Mouse (Mus musculus): Measurements from ENCODE around the gene BC049715. TPM values are rescaled to one million over a fixed set of nuclear protein-coding genes. Genes with fewer than 3 reads are reported as not detected.

BC049715 gene
- polyA plus RNA-seq, 1 experiment from 2014 or later: 2.5 TPM

DNA sequence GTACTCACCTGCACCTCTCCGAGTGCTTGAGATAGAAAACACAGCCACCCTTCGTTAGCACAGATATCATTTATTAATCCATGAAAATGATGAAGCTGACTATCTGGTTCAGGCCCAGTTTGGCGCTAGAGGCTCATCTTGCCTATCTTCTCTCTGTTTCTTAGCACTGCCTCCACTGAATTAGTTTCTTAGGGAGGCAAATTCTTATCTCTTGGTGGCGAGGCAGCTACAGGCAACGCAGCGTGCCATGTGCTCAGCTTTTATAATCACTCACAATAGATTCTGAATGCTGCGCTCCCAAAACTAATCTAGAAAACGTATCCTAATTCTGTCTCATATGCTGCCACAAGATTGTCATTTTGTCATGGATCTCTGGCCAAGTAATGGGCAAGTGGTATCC, 21.0 kb downstream of the BC049715 start:
- Histone ChIP-seq H3K9me3 (ENCODE audit: control insufficient read depth, low read depth, low read length) (no peaks in the 10 kb centered on the region), H3K36me3 (ENCODE audit: control insufficient read depth, insufficient read depth, low read length) (no peaks in the 10 kb centered on the region), H3K9ac (replicated peaks; ENCODE audit: low read depth, low read length) (no peak overlapping the region), H3K4me3 (ENCODE audit: low read depth, low read length) (no peak overlapping the region), H3K4me2 (replicated peaks; ENCODE audit: low read depth, low read length) (no peak overlapping the region), H3K27me3 (ENCODE audit: control insufficient read depth, insufficient read depth, low read length) (no peaks in the 10 kb centered on the region), H3K27ac (ENCODE audit: low read length) (no peak overlapping the region), H3K4me1 (ENCODE audit: control insufficient read depth, insufficient read depth, low read length) (0 out of 2 replicates have a peak, but pooled peaks cover 2% of the 10 kb centered on the region)
- 84% methylated on average over 8 of the region's 8 CpGs for WGBS
- ATAC-seq (ENCODE audit: insufficient number of reproducible peaks, insufficient read depth, low FRiP score, low read depth): no peak

DNA sequence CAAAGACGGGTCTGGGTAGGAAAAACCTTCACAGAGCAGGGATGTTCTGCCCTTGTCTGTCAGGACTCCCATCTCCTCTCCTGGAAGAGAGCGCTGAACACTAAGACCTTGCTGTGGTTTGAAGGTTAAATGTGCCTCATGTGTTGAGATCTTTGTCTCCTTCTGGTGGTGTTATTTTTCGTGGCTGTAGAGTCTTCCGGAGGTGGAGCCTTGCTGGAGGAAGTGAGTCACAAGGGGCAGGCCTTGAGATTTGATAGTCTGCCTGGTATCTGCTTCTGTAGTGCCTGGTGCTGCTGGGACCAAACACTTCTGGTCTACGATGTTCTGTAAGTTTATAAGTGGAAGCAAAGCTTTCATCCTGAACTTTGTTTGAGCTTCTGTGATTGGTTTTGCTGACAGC, 21.5 kb downstream of the BC049715 start:
- no peak for ATAC-seq (ENCODE audit: insufficient number of reproducible peaks, insufficient read depth, low FRiP score, low read depth)
- Histone ChIP-seq H3K4me3 (ENCODE audit: low read depth, low read length) (no peak overlapping the region), H3K9me3 (ENCODE audit: control insufficient read depth, low read depth, low read length) (no peaks in the 10 kb centered on the region), H3K4me1 (ENCODE audit: control insufficient read depth, insufficient read depth, low read length) (0 out of 2 replicates have a peak, but pooled peaks cover 2% of the 10 kb centered on the region), H3K4me2 (replicated peaks; ENCODE audit: low read depth, low read length) (no peak overlapping the region), H3K9ac (replicated peaks; ENCODE audit: low read depth, low read length) (no peak overlapping the region), H3K27me3 (ENCODE audit: control insufficient read depth, insufficient read depth, low read length) (no peaks in the 10 kb centered on the region), H3K36me3 (ENCODE audit: control insufficient read depth, insufficient read depth, low read length) (no peaks in the 10 kb centered on the region), H3K27ac (ENCODE audit: low read length) (no peak overlapping the region)
- 88% methylated on average over 5 of the region's 5 CpGs for WGBS

DNA sequence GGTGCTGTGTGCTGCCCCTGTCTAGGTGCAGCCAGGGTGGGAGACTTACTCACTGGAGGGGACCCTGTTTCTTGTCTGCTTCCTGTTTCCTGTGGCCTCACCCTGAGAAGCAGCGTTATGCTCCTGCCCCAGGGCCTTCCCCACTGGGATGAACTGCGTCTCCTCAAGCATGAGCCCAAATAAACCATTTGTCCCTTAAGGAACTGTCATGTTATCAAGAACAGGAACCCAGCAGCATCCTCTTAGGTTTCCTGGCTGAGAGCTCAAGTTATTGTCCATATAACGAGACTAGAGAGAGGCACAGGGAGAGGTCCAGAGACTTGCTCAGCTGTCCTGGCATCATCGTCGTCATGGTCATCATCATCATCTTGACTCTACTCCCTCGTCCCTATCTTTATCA, 22.8 kb downstream of the BC049715 start:
- H3K9ac ChIP-seq (replicated peaks; ENCODE audit: low read depth, low read length): no peak overlapping the region
- no peak overlapping the region for H3K4me2 ChIP-seq (replicated peaks; ENCODE audit: low read depth, low read length)
- H3K36me3 ChIP-seq (ENCODE audit: control insufficient read depth, insufficient read depth, low read length): no peaks in the 10 kb centered on the region
- ATAC-seq (ENCODE audit: insufficient number of reproducible peaks, insufficient read depth, low FRiP score, low read depth): no peak
- 0 out of 2 replicates have a peak, but pooled peaks cover 2% of the 10 kb centered on the region for H3K4me1 ChIP-seq (ENCODE audit: control insufficient read depth, insufficient read depth, low read length)
- no peaks in the 10 kb centered on the region for H3K27me3 ChIP-seq (ENCODE audit: control insufficient read depth, insufficient read depth, low read length)
- H3K27ac ChIP-seq (ENCODE audit: low read length): no peak overlapping the region
- WGBS: 78% methylated on average over 6 of the region's 6 CpGs
- H3K4me3 ChIP-seq (ENCODE audit: low read depth, low read length): no peak overlapping the region
- H3K9me3 ChIP-seq (ENCODE audit: control insufficient read depth, low read depth, low read length): no peaks in the 10 kb centered on the region

DNA sequence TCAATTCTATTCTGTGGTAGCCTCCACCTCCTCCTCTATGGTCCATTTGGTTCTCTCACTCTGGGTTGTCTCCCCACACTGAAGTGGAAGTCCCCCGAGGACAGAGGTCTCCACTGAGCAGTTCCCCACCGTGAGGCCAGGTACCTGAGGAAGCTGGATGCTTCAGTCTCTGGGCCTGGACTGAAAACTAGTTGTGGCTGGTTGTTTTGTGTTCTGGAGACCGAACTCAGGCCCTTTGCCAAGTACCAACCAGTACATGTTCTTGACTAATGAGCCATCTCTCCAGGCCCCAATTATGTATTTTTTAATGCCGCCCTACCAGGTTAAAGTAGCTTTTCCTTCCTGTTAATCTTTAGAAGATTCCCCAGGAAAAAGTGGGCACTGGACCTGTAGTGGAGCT, 24.9 kb downstream of the BC049715 start:
- no peaks in the 10 kb centered on the region for H3K9me3 ChIP-seq (ENCODE audit: control insufficient read depth, low read depth, low read length)
- no peaks in the 10 kb centered on the region for H3K27me3 ChIP-seq (ENCODE audit: control insufficient read depth, insufficient read depth, low read length)
- peaks cover 12% of the 10 kb centered on the region for H3K4me1 ChIP-seq (ENCODE audit: control insufficient read depth, insufficient read depth, low read length)
- H3K27ac ChIP-seq (ENCODE audit: low read length): no peak overlapping the region
- WGBS: 77% methylated on average over 4 of the region's 4 CpGs
- no peak overlapping the region for H3K4me2 ChIP-seq (replicated peaks; ENCODE audit: low read depth, low read length)
- H3K4me3 ChIP-seq (ENCODE audit: low read depth, low read length): no peak overlapping the region
- no peaks in the 10 kb centered on the region for H3K36me3 ChIP-seq (ENCODE audit: control insufficient read depth, insufficient read depth, low read length)
- no peak overlapping the region for H3K9ac ChIP-seq (replicated peaks; ENCODE audit: low read depth, low read length)
- ATAC-seq (ENCODE audit: insufficient number of reproducible peaks, insufficient read depth, low FRiP score, low read depth): no peak

DNA sequence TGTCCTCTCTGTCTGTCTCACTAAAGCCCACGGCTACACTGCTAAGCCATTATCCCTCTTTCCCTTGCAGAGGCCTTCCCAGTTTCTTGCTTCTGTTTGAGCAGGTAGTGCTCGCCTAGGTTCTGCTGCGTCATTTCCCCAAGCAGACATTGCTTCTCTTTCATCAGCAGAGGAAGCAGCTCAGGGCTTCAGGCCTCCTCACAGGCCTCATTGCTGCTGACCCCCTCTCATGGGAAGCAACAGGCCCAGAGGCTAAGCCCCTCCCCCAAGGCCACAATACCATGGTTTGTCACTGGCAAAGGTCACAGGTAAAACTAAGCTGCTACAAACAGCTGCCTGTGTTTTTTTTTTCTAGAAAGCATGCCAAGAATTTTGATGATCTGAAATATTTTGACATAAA, 25.3 kb downstream of the BC049715 start:
- H3K27me3 ChIP-seq (ENCODE audit: control insufficient read depth, insufficient read depth, low read length): no peaks in the 10 kb centered on the region
- no peaks in the 10 kb centered on the region for H3K36me3 ChIP-seq (ENCODE audit: control insufficient read depth, insufficient read depth, low read length)
- H3K4me2 ChIP-seq (replicated peaks; ENCODE audit: low read depth, low read length): no peak overlapping the region
- no peak overlapping the region for H3K4me3 ChIP-seq (ENCODE audit: low read depth, low read length)
- no peak for ATAC-seq (ENCODE audit: insufficient number of reproducible peaks, insufficient read depth, low FRiP score, low read depth)
- H3K4me1 ChIP-seq (ENCODE audit: control insufficient read depth, insufficient read depth, low read length): peaks cover 16% of the 10 kb centered on the region
- H3K27ac ChIP-seq (ENCODE audit: low read length): no peak overlapping the region
- WGBS: 42% methylated on average over 3 of the region's 3 CpGs
- no peak overlapping the region for H3K9ac ChIP-seq (replicated peaks; ENCODE audit: low read depth, low read length)
- H3K9me3 ChIP-seq (ENCODE audit: control insufficient read depth, low read depth, low read length): no peaks in the 10 kb centered on the region

DNA sequence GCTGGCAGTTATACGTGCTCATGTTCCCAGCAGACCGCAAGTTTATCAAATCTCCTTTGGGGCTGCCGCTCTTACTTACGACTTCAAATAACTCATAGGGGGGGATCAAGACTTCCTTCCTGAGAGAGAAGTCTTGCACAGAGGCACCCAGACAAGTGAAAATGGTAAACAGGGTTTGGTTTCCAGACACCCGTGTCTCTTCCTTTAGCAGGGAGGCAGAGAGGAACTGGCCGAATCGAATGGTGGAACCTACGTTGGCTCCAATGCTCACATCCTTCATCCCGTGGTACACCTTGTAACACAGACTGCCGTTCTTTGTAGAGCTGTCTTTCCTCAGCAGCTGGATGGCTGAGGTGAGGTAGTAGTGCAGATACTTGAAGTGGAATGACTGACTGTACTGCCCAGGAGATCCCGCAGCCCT, 26.9 kb downstream of the BC049715 start:
- 79% methylated on average over 11 of the region's 11 CpGs for WGBS
- H3K4me2 ChIP-seq (replicated peaks; ENCODE audit: low read depth, low read length): no peak overlapping the region
- peaks cover 21% of the 10 kb centered on the region for H3K4me1 ChIP-seq (ENCODE audit: control insufficient read depth, insufficient read depth, low read length)
- no peaks in the 10 kb centered on the region for H3K36me3 ChIP-seq (ENCODE audit: control insufficient read depth, insufficient read depth, low read length)
- no peak for ATAC-seq (ENCODE audit: insufficient number of reproducible peaks, insufficient read depth, low FRiP score, low read depth)
- no peaks in the 10 kb centered on the region for H3K9me3 ChIP-seq (ENCODE audit: control insufficient read depth, low read depth, low read length)
- no peak overlapping the region for H3K9ac ChIP-seq (replicated peaks; ENCODE audit: low read depth, low read length)
- no peak overlapping the region for H3K4me3 ChIP-seq (ENCODE audit: low read depth, low read length)
- H3K27ac ChIP-seq (ENCODE audit: low read length): no peak overlapping the region
- no peaks in the 10 kb centered on the region for H3K27me3 ChIP-seq (ENCODE audit: control insufficient read depth, insufficient read depth, low read length)

GRCm38 (mm10) chr6:136855183-136855582, 27.8 kb downstream of the BC049715 start:
- Histone ChIP-seq H3K36me3 (ENCODE audit: control insufficient read depth, insufficient read depth, low read length) (no peaks in the 10 kb centered on the region), H3K4me1 (ENCODE audit: control insufficient read depth, insufficient read depth, low read length) (peaks cover 21% of the 10 kb centered on the region), H3K4me3 (ENCODE audit: low read depth, low read length) (no peak overlapping the region), H3K27me3 (ENCODE audit: control insufficient read depth, insufficient read depth, low read length) (no peaks in the 10 kb centered on the region), H3K9ac (replicated peaks; ENCODE audit: low read depth, low read length) (no peak overlapping the region), H3K4me2 (replicated peaks; ENCODE audit: low read depth, low read length) (no peak overlapping the region), H3K27ac (ENCODE audit: low read length) (no peak overlapping the region), H3K9me3 (ENCODE audit: control insufficient read depth, low read depth, low read length) (no peaks in the 10 kb centered on the region)
- ATAC-seq (ENCODE audit: insufficient number of reproducible peaks, insufficient read depth, low FRiP score, low read depth): no peak
- 86% methylated on average over 2 of the region's 2 CpGs for WGBS

DNA sequence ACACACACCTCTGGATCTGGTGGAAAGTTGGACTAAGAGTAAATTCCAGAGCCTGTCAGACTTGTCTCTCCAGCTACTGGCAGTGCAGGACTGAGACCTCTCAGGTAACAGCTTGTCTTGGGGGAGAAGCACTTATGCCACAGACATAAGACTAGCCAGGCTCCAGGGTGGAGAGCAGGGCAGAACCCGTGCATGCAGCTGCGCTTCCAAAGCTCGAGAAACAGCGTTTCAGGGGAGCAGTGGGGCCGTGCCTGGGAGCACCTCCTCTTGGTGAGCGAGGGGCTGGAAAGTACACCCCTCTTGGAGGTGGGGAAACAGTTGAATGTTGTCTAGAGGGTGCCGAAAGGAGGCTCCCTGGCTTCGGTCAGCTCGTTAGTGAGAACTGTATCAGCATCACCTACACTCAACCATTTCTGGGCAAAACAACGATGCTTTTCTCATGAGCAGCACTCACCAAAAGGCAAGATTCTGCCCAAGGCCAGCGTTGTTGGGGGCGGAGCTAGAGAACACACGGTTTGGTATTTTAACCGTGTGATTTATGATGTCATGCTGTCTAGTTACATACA, 28.7 kb downstream of the BC049715 start:
- Histone ChIP-seq H3K27ac (ENCODE audit: low read length) (peak overlapping the region; percentile 66), H3K27me3 (ENCODE audit: control insufficient read depth, insufficient read depth, low read length) (no peaks in the 10 kb centered on the region), H3K36me3 (ENCODE audit: control insufficient read depth, insufficient read depth, low read length) (no peaks in the 10 kb centered on the region), H3K9me3 (ENCODE audit: control insufficient read depth, low read depth, low read length) (no peaks in the 10 kb centered on the region), H3K4me3 (ENCODE audit: low read depth, low read length) (0 out of 2 replicates have a peak overlapping the region, but pooled peaks have one; percentile 0), H3K4me2 (replicated peaks; ENCODE audit: low read depth, low read length) (peak overlapping the region; percentile 33), H3K4me1 (ENCODE audit: control insufficient read depth, insufficient read depth, low read length) (peaks cover 21% of the 10 kb centered on the region), H3K9ac (replicated peaks; ENCODE audit: low read depth, low read length) (no peak overlapping the region)
- no peak for ATAC-seq (ENCODE audit: insufficient number of reproducible peaks, insufficient read depth, low FRiP score, low read depth)
- 37% methylated on average over 14 of the region's 14 CpGs for WGBS
